Mouse (Mus musculus) megakaryocyte progenitor cell, adult 5-6 weeks (primary cell): ENCODE measurements around the gene Hmces. TPM values are rescaled to one million over a fixed set of nuclear protein-coding genes. Genes with fewer than 3 reads are reported as not detected.

Experiments
- ATAC-seq: replicated peaks from 2 replicates; pipeline ENCODE4 v1.8.0; 2016; ENCODE audit warnings: mild to moderate bottlenecking, moderate TSS enrichment, inconsistent platforms; ENCODE audit not compliant: poor library complexity
- total RNA-seq, 2 experiments: library from RNA; stranded (forward) in 1 of 2; stranded (reverse) in 1 of 2; fragments of 157-497, 149-512 nt in 1 of 2; fragments of 200-1000 nt in 1 of 2; gene quantifications; 2 replicates each; pipeline versions ENCODE4 v1.2.3 to v1.2.4; 2015 to 2017

Hmces gene
- 20.9 and 25.5 TPM in 2 replicates for total RNA-seq (2015)
- 34.5 and 37.8 TPM in 2 replicates for total RNA-seq (2017)

DNA sequence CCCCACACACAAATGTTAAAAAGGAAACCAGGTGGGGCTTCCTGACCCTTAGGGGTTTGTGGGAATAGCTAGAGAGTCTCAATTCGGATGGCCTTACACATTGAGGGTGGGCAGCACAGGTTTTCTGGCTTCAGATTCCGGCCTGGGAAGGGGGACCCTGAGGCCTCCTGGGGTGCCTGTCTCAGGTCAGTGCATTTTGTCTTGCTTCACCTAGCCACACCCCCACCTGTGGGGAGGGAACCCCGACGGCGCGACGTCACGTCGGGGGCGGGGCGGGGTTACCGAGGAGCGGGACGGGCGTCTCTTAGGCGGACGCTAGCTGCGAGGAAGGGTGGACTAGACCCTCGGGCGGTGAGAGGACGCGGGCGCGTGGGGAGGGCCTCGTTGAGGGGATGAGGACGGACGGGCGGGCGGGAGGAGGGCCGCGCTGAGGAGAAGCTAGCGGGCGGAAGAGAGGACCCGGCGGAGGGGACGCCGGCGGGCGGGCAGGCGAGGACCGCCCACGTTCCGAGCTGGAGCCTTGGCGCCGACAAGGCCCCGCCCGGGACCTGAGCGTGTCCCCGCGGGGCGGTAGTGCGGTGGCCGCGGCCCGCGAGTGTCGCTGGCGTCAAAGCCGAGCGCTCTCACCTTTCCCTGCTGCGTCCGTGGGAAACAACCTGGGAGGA, at the start of gene Hmces:
Hmces (plus strand) TSS at position 275 of the 665 bp plus-strand sequence.
- ATAC-seq: peak; percentile 69

DNA sequence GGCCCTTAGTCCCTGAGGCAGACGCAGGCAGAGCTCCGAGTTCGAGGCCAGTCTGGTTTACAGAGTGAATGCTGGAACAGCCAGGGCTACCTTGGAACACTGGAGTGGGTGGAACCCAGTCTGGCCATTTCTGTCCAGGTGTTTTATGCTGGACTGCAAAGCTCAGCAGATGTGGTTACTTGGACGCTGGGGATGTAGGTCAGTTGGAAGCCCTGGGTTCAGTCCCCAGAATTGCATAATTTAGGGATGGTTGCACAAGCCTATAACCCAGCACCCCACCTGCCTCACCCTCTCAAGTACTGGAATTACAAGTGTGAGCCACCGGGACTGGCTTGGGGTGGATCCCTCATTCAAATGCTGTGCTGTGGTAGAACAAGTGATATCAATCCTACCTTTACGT, 47.5 kb upstream of the Hmces start:
- no peak for ATAC-seq

DNA sequence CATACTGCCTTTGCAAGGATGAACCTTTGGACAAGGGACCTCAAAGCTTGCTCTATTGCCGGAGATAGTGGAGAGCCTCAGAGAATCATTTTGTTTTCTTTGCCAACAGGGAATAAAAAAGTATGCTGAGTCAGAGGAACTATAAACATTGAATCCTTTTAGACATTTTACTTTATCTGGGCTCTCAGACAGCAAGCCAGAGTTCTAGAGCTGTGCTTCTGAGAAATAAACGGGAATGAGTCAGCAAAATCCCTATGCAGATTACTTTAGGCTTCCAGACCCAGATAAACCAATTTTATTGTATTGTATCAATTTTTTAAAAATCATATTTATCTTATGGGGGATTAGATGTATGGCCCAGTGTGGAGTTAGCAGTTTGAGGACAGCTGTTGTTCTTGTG, 46.5 kb upstream of the Hmces start:
- ATAC-seq: peak; percentile 65

DNA sequence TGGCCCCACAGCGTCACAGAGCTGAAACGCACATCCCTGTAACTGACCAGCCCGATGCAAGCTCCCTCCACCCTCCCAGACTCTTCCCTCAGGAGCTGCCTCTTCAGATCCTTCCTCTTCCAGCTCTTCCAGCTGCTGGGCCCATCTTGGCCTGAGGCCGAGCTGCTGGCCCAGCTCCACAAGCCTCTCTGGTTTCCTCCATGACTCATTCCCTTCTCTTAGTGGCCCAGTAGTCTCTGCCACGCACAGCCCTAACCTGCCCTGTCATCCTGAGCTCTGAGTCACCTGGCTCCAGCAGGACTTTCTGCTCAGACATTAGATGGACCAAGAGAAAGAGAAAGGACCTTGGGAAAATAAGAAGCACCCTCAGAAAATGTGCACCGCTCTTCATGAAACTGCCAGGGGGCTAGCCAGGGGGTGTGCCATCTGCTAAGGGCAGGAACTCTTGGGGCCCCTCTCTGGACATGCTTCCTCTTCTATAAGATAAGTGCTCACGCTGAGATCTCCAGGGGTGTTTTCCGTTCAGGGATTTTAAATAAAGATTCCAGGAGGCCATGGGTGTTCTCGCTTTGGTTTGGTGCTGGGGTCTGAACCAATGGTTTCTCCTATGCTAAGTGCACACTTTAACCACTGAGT, 44.7 kb upstream of the Hmces start:
- peak; percentile 64 for ATAC-seq

DNA sequence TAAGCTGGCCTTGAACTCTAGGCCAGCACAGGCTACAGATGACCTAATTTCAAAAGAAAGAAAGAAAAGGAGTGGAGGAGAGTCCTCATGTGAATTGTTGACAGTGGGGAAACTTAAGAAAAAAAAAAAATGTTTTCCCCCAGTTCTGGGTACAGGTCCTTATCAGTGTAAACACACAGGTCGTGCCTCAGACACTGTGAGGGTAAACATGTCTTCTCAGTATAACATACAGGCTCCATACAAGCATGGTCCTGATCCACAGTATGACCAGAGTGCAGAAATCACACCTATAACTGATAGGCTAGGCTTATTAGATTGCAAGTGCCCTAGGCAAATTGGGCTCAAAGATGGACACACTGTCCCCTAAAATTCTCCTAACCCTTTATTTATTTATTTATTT, 43.3 kb upstream of the Hmces start:
- no peak for ATAC-seq

DNA sequence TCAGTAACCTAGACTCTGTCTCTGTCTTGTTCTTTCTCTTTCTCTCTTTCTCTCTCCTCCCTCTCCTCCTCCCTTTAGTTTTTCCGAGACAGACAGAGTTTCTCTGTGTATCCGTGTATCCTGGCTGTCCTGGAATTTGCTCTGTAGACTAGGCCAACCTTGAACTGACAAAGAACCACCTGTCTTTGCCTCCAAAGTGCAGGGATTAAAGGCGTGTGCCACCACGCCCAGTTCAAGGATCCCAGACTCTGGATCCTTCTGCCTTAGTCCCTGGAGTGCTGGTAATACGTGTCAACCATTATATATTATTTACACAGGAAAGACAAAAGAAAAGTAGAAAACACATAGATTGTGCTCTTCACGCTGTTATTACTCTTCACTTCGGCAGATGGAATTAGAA, 42.5 kb upstream of the Hmces start:
- no peak for ATAC-seq

DNA sequence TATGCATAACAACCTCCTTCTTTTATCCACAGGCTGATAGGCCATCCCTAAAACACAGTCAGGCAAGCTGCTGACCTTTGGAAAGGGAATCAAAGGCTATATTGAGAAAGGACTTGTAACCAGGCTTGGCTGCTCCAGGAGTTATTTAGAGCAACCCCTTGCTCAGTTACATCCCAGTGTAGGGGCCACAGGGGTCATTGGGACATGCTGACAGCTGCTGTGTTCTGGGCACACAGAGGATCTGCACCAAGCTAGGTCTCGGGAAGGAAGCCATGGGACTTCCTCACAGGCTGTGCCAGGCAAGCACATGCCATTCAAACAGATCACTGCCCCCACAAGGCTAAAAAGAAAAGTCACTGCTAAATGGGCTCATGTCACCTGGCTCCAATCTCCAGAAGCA, 40.6 kb upstream of the Hmces start:
- ATAC-seq: no peak

DNA sequence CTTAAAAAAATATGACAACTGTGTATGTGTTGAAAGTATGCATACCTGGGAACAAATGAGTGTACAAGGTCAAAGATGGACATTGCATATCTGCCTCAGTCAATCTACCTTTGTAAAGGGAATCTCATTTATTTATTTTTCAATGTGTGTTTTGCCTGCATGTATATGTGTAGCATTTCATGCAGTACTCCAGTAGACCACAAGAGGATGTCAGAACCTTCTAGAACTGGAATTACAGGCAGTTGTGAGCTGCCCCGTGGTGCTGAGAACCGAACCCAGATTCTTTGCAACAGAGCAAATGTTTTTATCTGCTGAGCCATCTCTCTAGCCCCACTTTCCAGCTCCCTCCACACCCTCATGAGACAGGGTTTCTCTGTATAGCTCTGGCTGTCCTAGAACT, 39.8 kb upstream of the Hmces start:
- ATAC-seq: no peak

DNA sequence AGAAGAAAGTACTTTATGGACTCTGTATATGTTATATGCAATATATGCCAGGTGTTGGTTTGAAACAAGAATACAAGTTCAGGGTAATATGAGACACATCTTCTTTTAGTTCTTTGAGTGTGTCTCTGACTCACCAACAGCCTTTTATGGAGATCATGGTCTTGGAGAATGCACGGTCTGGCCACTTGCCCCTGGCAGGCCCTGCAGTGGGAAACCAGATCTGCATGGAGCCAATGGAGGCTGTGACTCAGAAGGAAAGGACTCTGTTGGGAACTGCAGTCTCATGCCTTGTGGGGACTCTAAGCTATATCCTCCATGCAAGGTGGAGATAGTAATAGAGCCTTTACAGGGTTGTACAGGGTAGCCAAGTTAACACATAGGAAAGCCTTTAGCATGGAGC, 38.7 kb upstream of the Hmces start:
- ATAC-seq: no peak

DNA sequence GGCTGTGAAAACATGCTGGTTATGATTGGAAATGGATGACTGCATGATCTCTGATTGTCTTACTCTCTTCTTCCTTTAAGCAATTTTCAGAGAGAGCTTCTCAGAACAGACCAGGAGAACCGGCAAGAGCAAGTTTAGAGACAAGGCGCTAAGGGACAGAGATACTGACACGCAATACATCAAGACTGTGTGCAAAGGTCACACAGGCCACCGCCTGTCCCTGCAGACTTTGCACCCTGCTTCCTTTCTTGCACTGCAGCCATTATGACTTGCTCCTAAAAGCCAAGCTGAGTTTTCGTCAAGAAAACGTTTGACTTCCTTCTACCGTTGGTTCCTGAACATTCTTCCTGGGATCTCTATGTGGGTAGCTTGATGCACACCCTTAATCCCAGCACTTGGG, 38.2 kb upstream of the Hmces start:
- ATAC-seq: no peak

DNA sequence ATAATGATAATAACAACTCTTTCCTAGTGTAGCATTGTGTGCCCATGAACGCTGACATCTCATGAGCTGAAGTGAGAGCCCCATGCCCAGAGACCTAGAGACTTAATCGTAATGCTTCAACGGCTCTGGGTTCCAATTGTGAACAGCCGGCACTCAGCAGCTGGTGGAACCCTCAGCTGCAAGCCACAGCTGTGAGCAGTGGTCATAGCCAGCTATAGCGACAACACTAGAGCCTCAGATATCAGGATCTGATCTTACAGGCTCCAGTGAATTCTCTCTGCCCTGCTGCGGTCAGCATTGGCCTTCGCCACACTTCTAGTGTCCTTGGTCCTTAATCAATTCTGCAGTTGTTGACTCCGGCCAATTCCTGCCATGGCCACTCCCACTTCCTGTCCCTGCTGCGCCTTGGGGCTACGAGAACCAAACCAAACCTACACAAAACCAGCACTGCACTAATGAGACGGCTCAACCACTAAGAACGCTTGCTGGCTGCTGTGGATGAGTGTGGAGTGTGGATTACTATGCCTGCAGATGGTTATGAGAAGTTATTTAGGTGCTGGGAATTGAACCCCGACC, 37.6 kb upstream of the Hmces start:
- peak; percentile 30; the same call in 1 of the 2 replicates for ATAC-seq

DNA sequence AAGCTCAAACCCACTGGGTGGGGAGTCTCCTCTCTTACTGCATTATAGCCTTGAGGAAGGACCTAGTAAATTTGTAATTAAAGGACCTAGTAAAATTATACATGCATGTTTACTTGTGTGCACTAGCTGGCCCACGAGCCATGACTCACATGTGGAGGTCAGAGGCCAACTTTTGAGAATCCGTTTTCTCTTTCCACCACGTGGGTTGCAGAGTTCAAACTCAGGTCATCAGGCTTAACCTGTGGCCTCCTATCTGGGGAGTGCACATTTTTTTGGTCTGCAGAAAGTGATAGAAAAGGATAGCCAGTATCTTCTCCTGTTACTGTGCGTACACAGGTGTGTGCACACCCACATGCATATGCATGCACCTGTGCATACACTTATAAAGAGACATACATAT, 34.7 kb upstream of the Hmces start:
- peak; percentile 43 for ATAC-seq

DNA sequence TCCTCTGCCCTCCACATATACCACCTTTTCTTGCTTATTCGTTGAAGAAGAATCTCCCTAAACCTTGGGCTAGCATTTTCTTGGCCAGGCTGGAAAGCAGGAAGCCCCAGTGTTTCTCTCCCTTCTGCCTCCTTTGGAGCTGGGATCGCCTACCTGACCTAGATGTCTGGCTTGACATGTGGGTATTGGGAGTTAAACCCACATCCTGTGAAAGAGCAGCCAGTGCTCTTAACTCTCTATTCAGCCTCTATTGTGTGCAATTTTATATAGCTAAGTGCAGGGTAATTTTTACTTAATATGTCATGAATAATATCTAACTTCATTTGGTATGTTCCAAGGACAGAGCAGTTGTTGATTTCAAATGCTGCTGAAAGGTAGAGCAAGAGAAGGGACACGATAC, 34.1 kb upstream of the Hmces start:
- ATAC-seq: no peak

DNA sequence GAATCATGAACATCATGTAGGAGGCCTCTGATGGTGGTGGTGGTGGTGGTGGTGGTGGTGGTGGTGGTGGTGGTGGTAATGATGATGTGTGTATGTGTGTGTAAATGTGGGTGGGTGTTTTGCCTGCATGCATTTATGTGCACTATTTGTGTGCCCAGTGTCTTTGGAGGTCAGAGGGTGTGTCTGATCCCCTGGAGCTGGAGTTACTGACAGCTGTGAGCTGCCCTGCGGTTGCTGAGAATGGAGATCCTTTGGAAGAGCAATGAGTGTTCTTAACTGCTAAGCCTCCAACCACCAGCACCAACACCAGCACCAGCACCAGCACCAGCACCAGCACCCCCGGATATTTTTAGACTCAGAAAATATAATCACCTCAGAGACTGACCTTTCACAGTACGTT, 31.5 kb upstream of the Hmces start:
- ATAC-seq: no peak

DNA sequence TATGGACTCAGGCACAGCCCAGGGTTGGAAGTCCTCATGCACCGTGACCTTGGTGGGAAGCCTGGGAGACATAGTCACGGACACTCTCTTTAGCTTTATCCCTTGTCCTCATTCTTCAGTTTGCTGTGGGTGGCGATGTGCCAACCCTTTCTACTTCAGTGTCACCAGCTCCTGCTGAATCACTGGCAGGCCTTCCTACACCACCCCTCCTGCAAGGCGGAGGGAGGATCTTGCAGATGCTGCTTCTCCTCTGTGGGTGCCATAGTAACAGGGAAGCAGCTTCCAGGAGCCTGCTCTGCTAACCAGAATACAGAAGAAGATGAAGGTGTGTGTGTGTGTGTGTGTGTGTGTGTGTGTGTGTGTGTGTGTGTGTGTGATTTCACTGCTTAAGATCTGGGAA, 30.9 kb upstream of the Hmces start:
- peak; percentile 59 for ATAC-seq

DNA sequence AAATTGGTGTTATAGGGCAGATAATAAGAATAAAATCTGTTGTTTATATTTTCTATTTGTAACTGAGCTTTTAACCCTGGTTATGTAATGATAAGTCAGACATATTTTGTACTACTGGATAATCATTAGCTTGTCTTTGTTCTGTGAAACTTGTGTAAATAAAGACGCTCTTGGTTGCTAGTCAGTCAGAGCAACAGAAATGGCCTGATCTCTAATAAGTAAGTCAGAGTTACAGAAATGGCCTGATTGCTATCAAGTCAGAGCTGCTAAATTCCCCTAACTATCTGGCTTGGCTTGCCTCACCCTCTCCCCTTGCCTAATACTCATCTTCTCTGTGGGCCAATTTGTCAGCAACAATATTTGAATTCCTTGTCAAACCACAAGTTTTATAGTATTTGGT, 27.0 kb upstream of the Hmces start:
- no peak for ATAC-seq

DNA sequence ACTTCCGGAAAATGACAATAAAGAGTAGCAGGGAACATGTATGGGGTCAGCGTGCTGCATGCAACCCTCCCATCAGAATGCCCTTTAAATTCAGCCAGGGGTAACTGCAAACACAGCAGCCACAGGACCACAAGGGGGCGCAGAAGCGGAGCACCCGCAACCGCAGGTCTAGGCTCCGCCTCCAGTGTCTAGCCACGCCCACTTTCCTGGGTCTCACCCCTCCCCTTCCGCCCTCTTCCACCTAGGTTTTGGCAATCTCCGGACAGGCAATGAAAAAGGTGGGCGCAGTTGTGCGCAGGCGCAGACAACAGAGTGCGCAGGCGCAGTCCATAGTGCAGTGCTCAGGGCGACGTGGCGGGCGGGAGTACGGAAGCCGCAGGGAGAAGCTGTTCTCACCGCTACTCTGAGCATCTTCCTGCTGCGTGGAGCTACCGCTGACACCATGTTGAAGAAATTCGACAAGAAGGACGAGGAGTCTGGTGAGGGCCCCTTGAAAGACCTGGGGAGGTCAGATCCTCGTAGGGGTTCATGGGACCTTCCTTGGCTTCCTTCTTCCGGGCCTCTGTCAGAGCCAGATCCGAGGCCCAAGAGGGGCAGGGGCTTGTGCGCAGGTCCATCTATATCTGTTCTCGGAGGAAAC, 26.0 kb upstream of the Hmces start, which contains the start of gene Copg1:
Copg1 (plus strand) TSS at position 221 of the 640 bp plus-strand sequence.
- ATAC-seq: peak; percentile 98

DNA sequence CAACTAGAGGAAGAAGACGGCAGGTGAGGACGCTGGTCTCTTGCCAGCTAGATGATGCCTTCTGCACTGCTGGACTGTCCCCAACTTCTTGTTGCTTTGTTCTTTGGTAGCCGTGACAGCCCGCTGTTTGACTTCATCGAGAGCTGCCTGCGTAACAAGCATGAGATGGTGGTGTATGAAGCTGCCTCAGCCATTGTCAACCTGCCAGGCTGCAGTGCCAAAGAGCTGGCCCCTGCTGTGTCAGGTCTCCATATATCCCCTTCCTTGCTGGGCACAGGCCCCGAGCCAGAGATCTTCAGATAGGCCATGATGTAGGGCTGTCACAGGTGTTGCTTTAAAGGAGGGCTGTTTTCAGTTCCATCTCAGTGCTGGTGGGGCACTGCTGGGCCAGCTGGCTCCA, 19.8 kb upstream of the Hmces start:
- ATAC-seq: no peak

DNA sequence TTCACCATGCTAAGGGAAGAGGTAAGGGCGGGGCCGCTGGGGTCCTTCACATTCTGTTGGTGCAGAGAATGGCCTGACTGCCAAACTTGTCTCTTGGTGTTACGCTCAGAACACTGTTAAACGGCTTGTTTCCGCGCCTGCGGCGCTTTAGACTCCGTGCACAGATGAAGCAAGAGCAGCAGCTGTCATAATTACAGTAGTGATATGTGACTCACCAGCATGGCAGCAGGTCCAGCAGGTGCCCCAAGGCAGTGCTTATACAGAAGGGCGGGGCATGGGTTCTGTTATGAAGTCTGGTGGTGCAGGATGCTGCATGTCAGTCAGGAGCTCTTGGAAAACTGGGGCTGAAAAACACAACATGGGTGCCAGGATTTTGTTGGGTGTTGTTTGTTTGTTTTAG, 15.7 kb upstream of the Hmces start:
- ATAC-seq: no peak

DNA sequence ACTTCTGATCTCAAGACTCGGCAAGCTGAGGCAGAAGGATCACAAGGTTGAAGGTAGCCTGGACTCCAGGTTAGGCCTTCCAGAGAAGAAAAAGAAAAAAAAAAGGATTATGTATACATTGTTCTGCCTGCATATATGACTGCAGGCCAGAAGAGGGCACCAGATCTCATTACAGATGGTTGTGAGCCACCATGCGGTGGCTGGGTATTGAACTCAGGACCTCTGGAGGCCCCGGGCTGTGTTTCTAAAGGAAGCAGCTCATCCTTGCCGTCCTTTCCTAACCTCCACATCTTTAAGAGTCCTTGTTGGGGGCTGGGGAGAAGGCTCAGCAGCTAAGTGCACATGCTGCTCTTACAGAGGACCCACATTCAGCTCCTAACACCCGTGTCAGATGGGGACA, 7.1 kb upstream of the Hmces start:
- peak; percentile 29 for ATAC-seq

DNA sequence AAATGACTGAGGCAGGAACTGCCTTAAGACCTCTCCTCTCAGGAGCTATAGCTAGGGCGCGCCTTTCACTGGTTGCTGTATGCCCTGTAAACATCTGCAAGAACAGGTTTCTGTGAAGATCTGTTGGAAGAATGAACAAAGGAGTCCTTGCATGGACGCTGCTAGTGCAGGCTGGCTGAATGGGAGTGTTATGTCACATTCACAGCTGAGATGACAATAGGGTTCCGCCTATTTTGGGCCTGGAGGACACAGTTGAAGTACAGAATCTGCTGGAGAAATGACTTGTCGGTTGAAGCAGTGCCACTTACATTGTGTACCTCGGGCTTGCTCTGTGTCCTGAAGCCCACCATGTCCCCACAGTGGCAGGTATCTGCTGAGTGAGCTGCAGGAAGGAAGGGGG, 4.6 kb upstream of the Hmces start:
- ATAC-seq: no peak

DNA sequence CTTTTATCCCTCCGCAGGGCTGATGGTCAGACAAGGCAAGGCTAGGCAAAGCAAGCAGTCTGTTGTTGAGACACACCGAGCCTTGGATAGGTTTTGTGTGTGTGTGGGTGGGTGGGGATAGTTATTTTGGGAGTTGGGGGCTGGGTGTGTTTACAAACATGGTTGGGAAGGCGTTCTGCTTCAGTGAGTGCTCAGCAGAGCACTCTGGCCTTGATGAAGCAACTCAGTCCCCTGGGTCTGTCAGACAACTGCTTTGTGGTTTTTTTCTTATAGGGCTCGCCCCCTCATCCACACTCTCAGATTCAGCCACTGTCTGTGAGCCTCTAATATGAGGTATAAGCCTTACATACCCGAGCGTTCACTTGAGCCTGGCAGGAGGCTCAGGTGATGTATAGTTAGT, 2.2 kb upstream of the Hmces start:
- no peak for ATAC-seq
